Mouse (Mus musculus): Measurements from ENCODE around the gene Ptprn2.

Gene Ptprn2

GRCm38 (mm10) chr12:116976981-116977380 is 491.5 kb downstream of the Ptprn2 start:
- DNase-seq (ENCODE audit: low spot score): no peak

GRCm38 (mm10) chr12:116978201-116978600 is 492.7 kb downstream of the Ptprn2 start:
- DNase-seq (ENCODE audit: low spot score): no peak

- no peak for DNase-seq (ENCODE audit: low spot score)
Observed at GRCm38 (mm10) chr12:116981315-116981714, 495.8 kb downstream of the Ptprn2 start.

GRCm38 (mm10) chr12:116989144-116989543 is 503.6 kb downstream of the Ptprn2 start:
- DNase-seq (ENCODE audit: low spot score): no peak

- no peak for DNase-seq (ENCODE audit: low spot score)
Observed at GRCm38 (mm10) chr12:117001546-117002148, 516.1 kb downstream of the Ptprn2 start.

GRCm38 (mm10) chr12:117016753-117017595 is 531.5 kb downstream of the Ptprn2 start:
- DNase-seq (ENCODE audit: low spot score): no peak

- no peak for DNase-seq (ENCODE audit: low spot score)
Observed at GRCm38 (mm10) chr12:117017912-117018311, 532.4 kb downstream of the Ptprn2 start.

GRCm38 (mm10) chr12:117023235-117023634 is 537.7 kb downstream of the Ptprn2 start:
- no peak for DNase-seq (ENCODE audit: low spot score)

GRCm38 (mm10) chr12:117024916-117025315 is 539.4 kb downstream of the Ptprn2 start:
- no peak for DNase-seq (ENCODE audit: low spot score)

- DNase-seq (ENCODE audit: low spot score): no peak
Observed at GRCm38 (mm10) chr12:117025676-117026075, 540.2 kb downstream of the Ptprn2 start.

GRCm38 (mm10) chr12:117027351-117027750 is 541.8 kb downstream of the Ptprn2 start:
- no peak for DNase-seq (ENCODE audit: low spot score)

- DNase-seq (ENCODE audit: low spot score): no peak
Observed at GRCm38 (mm10) chr12:117028333-117028961, 542.9 kb downstream of the Ptprn2 start.

GRCm38 (mm10) chr12:117033172-117033571 is 547.7 kb downstream of the Ptprn2 start:
- no peak for DNase-seq (ENCODE audit: low spot score)

GRCm38 (mm10) chr12:117034506-117034905 is 549.0 kb downstream of the Ptprn2 start:
- no peak for DNase-seq (ENCODE audit: low spot score)

- no peak for DNase-seq (ENCODE audit: low spot score)
Observed at GRCm38 (mm10) chr12:117035243-117035642, 549.7 kb downstream of the Ptprn2 start.

- DNase-seq (ENCODE audit: low spot score): no peak
Observed at GRCm38 (mm10) chr12:117039411-117039810, 553.9 kb downstream of the Ptprn2 start.

GRCm38 (mm10) chr12:117041409-117041808 is 555.9 kb downstream of the Ptprn2 start:
- DNase-seq (ENCODE audit: low spot score): no peak

- no peak for DNase-seq (ENCODE audit: low spot score)
Observed at GRCm38 (mm10) chr12:117042706-117043105, 557.2 kb downstream of the Ptprn2 start.

GRCm38 (mm10) chr12:117047384-117048251 is 562.1 kb downstream of the Ptprn2 start:
- no peak for DNase-seq (ENCODE audit: low spot score)

- DNase-seq (ENCODE audit: low spot score): no peak
Observed at GRCm38 (mm10) chr12:117049829-117050228, 564.3 kb downstream of the Ptprn2 start.

GRCm38 (mm10) chr12:117053223-117053850 is 567.8 kb downstream of the Ptprn2 start:
- DNase-seq (ENCODE audit: low spot score): no peak
